Comparison of ENCODE assay signal across 12 mouse cellular contexts in the genomic region with DNA sequence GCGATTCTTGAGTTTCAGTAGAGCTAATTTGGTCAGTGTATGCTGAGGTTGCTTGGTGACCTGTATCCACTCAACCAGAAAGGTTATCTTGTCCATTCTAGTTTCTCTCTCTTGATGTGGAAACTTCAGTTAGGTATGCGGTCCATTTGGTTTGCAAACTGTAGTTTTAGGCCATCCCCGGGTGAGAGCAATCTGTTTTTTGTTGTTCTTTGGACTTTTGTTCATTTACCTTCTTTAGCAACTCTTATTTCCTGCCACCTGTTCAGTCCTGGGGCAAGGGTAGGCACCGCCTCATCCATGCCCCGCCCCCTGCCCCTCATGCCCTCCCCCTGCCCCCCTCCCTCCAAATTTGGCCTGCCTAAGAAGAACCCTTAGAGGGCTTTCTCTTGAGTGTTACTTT. TPM values are rescaled to one million over a fixed set of nuclear protein-coding genes. Genes with fewer than 3 reads are reported as not detected.
DNase-seq lines count a peak whose midpoint lies in the region; ATAC-seq and TF ChIP-seq lines count a peak whose summit lies in the region.
"Had no signal": no experiment of that assay in that cellular context is flagged by ENCODE, and none has a peak within 500 bp of the region (broad histone marks: within the 10 kb centered on the region; RNA-seq: fewer than 3 reads in every experiment).

No protein-coding gene starts in this region.

- H3K9ac ChIP-seq in lung, postnatal 0 days (replicated peaks; ENCODE audit: low read depth) = no peak overlapping the region
- no peak overlapping the region for H3K9ac ChIP-seq in midbrain, embryonic 16.5 days (ENCODE audit: low read depth, low read length)

- no peaks in the 10 kb centered on the region for H3K36me3 ChIP-seq in lung, postnatal 0 days (ENCODE audit: insufficient read depth, low read length)
- no peaks in the 10 kb centered on the region for H3K36me3 ChIP-seq in midbrain, embryonic 16.5 days (ENCODE audit: control insufficient read depth, insufficient read depth, low read length)
- H3K36me3 ChIP-seq: heart, embryonic 10.5 days had no signal

- H3K27ac ChIP-seq in lung, postnatal 0 days (ENCODE audit: low read length) = no peak overlapping the region
- H3K27ac ChIP-seq in midbrain, embryonic 16.5 days (ENCODE audit: low read length) = no peak overlapping the region
- H3K27ac ChIP-seq: heart, embryonic 10.5 days; macrophage had no signal

- H3K4me2 ChIP-seq in lung, postnatal 0 days (replicated peaks; ENCODE audit: low read depth, low read length) = peak overlapping the region; percentile 91; the same call in 1 of the 2 replicates
- H3K4me2 ChIP-seq in midbrain, embryonic 16.5 days (ENCODE audit: low read length) = peak overlapping the region; percentile 91

- peaks cover 23% of the 10 kb centered on the region; the same call in 1 of the 2 replicates for H3K4me1 ChIP-seq in lung, postnatal 0 days (ENCODE audit: insufficient read depth, low read depth, low read length)
- peaks cover 24% of the 10 kb centered on the region for H3K4me1 ChIP-seq in midbrain, embryonic 16.5 days (ENCODE audit: control insufficient read depth, insufficient read depth, low read length)

- peak; percentile 52 for DNase-seq in CD4-positive, CD25-positive, alpha-beta regulatory T cell, adult 2 months (ENCODE audit: low read depth, low spot score)
- DNase-seq in lung, postnatal 0 days (ENCODE audit: low spot score) = no peak
- DNase-seq in lung, postnatal 10 days = no peak
- DNase-seq in thymus, postnatal 25 days = peak; percentile 62
- DNase-seq in left cerebral cortex, postnatal 14 days (ENCODE audit: low spot score in 2 of 2) = no peak
- no peak for DNase-seq in ovary, postnatal 14 days (ENCODE audit: low spot score)
- DNase-seq: kidney, postnatal 4 days; right cerebral cortex, postnatal 25 days had no signal

- no peak overlapping the region for H3K4me3 ChIP-seq in lung, postnatal 0 days (ENCODE audit: low read depth, low read length)
- peak overlapping the region; percentile 95; the same call in 1 of the 2 replicates for H3K4me3 ChIP-seq in midbrain, embryonic 16.5 days (ENCODE audit: low read depth, low read length)
- H3K4me3 ChIP-seq: heart, embryonic 10.5 days had no signal

- H3K9me3 ChIP-seq in lung, postnatal 0 days (ENCODE audit: low read length) = no peaks in the 10 kb centered on the region
- no peaks in the 10 kb centered on the region for H3K9me3 ChIP-seq in midbrain, embryonic 16.5 days (replicated peaks; ENCODE audit: control insufficient read depth, low read length, poor library complexity, severe bottlenecking)
- H3K9me3 ChIP-seq: heart, embryonic 10.5 days had no signal

- TF ChIP-seq CTCF in lung, postnatal 0 days (IDR thresholded peaks at IDR 0.05) = no peak

- WGBS in lung, postnatal 0 days = 48% methylated on average over 5 of the region's 5 CpGs
- 69% methylated on average over 5 of the region's 5 CpGs for WGBS in midbrain, embryonic 16.5 days

- ATAC-seq in CD4-positive, CD25-positive, alpha-beta regulatory T cell, adult 4 months = no peak
- no peak for ATAC-seq in lung, postnatal 0 days
- ATAC-seq in midbrain, embryonic 16.5 days = no peak

- TF ChIP-seq EP300 in lung, postnatal 0 days (IDR thresholded peaks at IDR 0.05) = no peak

- H3K27me3 ChIP-seq in lung, postnatal 0 days (replicated peaks; ENCODE audit: insufficient read depth, low read length) = no peaks in the 10 kb centered on the region
- no peaks in the 10 kb centered on the region for H3K27me3 ChIP-seq in midbrain, embryonic 16.5 days (ENCODE audit: control insufficient read depth, insufficient read depth, low read depth, low read length)

- intact Hi-C loops in left cerebral cortex, postnatal 14 days (cut with DNase I) = loop anchor here (5.0 to 10.0 kb wide), 3 partner anchors 322 to 1029 kb away; no protein-coding TSS in a partner anchor

RNA-seq across cellular contexts. Expression of a gene that starts 3.6 kb away (rescaled TPM):
- 10 to 100 TPM; 10.1 to 10.6 TPM for polyA plus RNA-seq in CD4-positive, CD25-positive, alpha-beta regulatory T cell, adult 4 months (2017; shearing (Covaris generic))
- polyA plus RNA-seq in lung, postnatal 0 days (2015; fragmentation: Nextera tagmentation; extraction: Ambion mirVana) = 9.6 and 9.7 TPM in 2 replicates
- polyA plus RNA-seq in midbrain, embryonic 16.5 days (2015; fragmentation: Nextera tagmentation; extraction: Ambion mirVana) = 5.3 and 6.6 TPM in 2 replicates
- total RNA-seq in left cerebral cortex, postnatal 14 days (2021) = 10 to 100 TPM; 20.0 to 24.4 TPM

Comparison
In these comparisons a context has a peak if more than half of its experiments do, and no peak if none do; other contexts are left out.
1. DNase-seq: peak in CD4-positive, CD25-positive, alpha-beta regulatory T cell, adult 2 months (single experiment) and thymus, postnatal 25 days (single experiment); none in lung, postnatal 0 days (single experiment), lung, postnatal 10 days (single experiment), left cerebral cortex, postnatal 14 days (0 of 2) and ovary, postnatal 14 days (single experiment).